Mouse (Mus musculus) effector memory CD4-positive, alpha-beta T cell, adult 5 months (primary cell): ENCODE measurements around the gene Iqschfp. TPM values are rescaled to one million over a fixed set of nuclear protein-coding genes. Genes with fewer than 3 reads are reported as not detected.

Source experiments
- polyA plus RNA-seq: library from polyadenylated mRNA; unstranded; fragments of 100-300 nt; shearing (Covaris generic); gene quantifications from one replicate; pipeline ENCODE4 v1.2.1, GENCODE M21; 2017

The Iqschfp gene
- not detected for polyA plus RNA-seq

GRCm38 (mm10) chr3:67892026-67892705 lies at the start of gene Iqschfp, which contains the start of gene Iqcj:
Gene Iqschfp (plus strand): TSS chr3:67892232.
Gene Iqcj (plus strand): TSS chr3:67892220.

DNA sequence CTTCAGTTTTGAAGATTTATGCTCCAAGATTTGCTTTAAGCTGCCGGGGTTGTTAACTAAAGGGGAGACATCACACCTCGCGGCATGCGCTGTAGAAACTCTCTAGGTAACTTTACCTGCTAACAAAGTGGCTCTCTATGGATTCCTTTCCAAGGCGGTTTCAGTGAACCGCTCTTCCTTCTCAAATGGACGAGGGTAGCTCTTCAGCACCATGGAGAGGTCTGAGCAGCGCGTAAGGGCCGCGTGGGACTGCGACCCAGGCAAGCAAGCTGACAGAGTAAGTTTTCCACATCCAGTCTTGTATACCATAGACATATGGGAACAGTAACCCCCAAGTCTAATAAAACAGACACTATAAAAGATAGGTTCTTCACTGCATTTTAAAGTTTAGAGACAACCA lies 172.7 kb downstream of the Iqschfp start, which contains the start of gene Schip1:
TSS of gene Schip1 (plus strand) at position 72 of the 400 bp plus-strand sequence.

Other genes starting within 250 kb of the Iqschfp start
- gene Iqcj, start within 50 bp of the Iqschfp start, polyA plus RNA-seq = not detected
- gene Schip1, start 172.6 kb downstream of the Iqschfp start, polyA plus RNA-seq = 0.47 TPM